In genomic region chr11:6465122-6465521, GRCm38 (mm10) we compare ENCODE assay signal across 8 mouse cellular contexts. TPM values are rescaled to one million over a fixed set of nuclear protein-coding genes. Genes with fewer than 3 reads are reported as not detected.
DNase-seq lines count a peak whose midpoint lies in the region; ATAC-seq and TF ChIP-seq lines count a peak whose summit lies in the region.

No protein-coding gene starts in this region.

- peak; percentile 50 for TF ChIP-seq RAD21 in CH12.LX (IDR thresholded peaks at IDR 0.05; ENCODE audit: low read depth, low read length)

- no peak overlapping the region for H3K9ac ChIP-seq in CH12.LX (ENCODE audit: insufficient read depth, low read depth)
- no peak overlapping the region for H3K9ac ChIP-seq in heart, postnatal 0 days (replicated peaks; ENCODE audit: low read depth, low read length)
- no peak overlapping the region for H3K9ac ChIP-seq in lung, embryonic 16.5 days (ENCODE audit: low read length)

- H3K9me3 ChIP-seq in CH12.LX (replicated peaks; ENCODE audit: low read length): no peaks in the 10 kb centered on the region
- no peaks in the 10 kb centered on the region for H3K9me3 ChIP-seq in heart, postnatal 0 days (replicated peaks; ENCODE audit: control insufficient read depth, low read length)
- H3K9me3 ChIP-seq in lung, embryonic 16.5 days (ENCODE audit: control insufficient read depth, low read length): no peaks in the 10 kb centered on the region

- H3K4me3 ChIP-seq in CH12.LX (replicated peaks in 1 of 3; ENCODE audit: low read depth in 2 of 3, low read length in 2 of 3, poor library complexity in 1 of 3): no peak overlapping the region
- no peak overlapping the region for H3K4me3 ChIP-seq in heart, postnatal 0 days (ENCODE audit: low read depth, low read length)
- H3K4me3 ChIP-seq in lung, embryonic 16.5 days (ENCODE audit: low read length): no peak overlapping the region

- no peak for TF ChIP-seq POLR2A in CH12.LX (IDR thresholded peaks at IDR 0.05; ENCODE audit: low read depth, low read length)

- H3K79me2 ChIP-seq in CH12.LX (replicated peaks; ENCODE audit: control insufficient read depth, extremely low read depth, insufficient read depth, poor library complexity, severe bottlenecking): peaks cover 16% of the 10 kb centered on the region

- WGBS in heart, postnatal 0 days: 25% methylated on average over 4 of the region's 4 CpGs
- WGBS in lung, embryonic 16.5 days: 20% methylated on average over 4 of the region's 4 CpGs

- peaks cover 0 to 57% of the 10 kb centered on the region in 2 experiments; a peak in 2 of 4 replicates for H3K4me1 ChIP-seq in CH12.LX (ENCODE audit: control insufficient read depth in 1 of 2, insufficient read depth in 2 of 2)
- peaks cover 7% of the 10 kb centered on the region for H3K4me1 ChIP-seq in heart, postnatal 0 days (ENCODE audit: control insufficient read depth, insufficient read depth)
- H3K4me1 ChIP-seq in lung, embryonic 16.5 days (replicated peaks; ENCODE audit: control insufficient read depth, insufficient read depth, low read length): peaks cover 9% of the 10 kb centered on the region

- H3K4me2 ChIP-seq in CH12.LX (ENCODE audit: insufficient read depth, low read depth, poor library complexity, severe bottlenecking): no peak overlapping the region
- no peak overlapping the region for H3K4me2 ChIP-seq in heart, postnatal 0 days (ENCODE audit: low read depth, low read length)
- H3K4me2 ChIP-seq in lung, embryonic 16.5 days (ENCODE audit: low read depth, low read length): no peak overlapping the region

- dilution Hi-C loops in CH12.LX (cut with MboI; ENCODE audit: extremely low pct_ligation_motif_present, extremely low pct_unique_long_range_greater_than_20kb, low sequenced_read_pairs): no loop called here

- no peak for TF ChIP-seq EP300 in CH12.LX (IDR thresholded peaks at IDR 0.05; ENCODE audit: low read length)
- TF ChIP-seq EP300 in heart, postnatal 0 days (IDR thresholded peaks at IDR 0.05; ENCODE audit: low read depth): no peak

- TF ChIP-seq CTCF in CH12.LX (conservative IDR thresholded peaks at IDR 0.05 in 1 of 2, IDR thresholded peaks at IDR 0.05 in 1 of 2; ENCODE audit: low read depth in 2 of 2, low read length in 2 of 2): peak in 1 of 2 experiments; percentile 62; a peak in 2 of 4 replicates
- peak; percentile 74 for TF ChIP-seq CTCF in heart, postnatal 0 days (IDR thresholded peaks at IDR 0.05; ENCODE audit: low read depth)

- no peaks in the 10 kb centered on the region for H3K27me3 ChIP-seq in CH12.LX (replicated peaks)
- no peaks in the 10 kb centered on the region for H3K27me3 ChIP-seq in heart, postnatal 0 days (ENCODE audit: control insufficient read depth, insufficient read depth, low read length)
- H3K27me3 ChIP-seq in lung, embryonic 16.5 days (ENCODE audit: control insufficient read depth, insufficient read depth, low read depth, low read length): no peaks in the 10 kb centered on the region

- H3K27ac ChIP-seq in CH12.LX (ENCODE audit: insufficient read depth, low read depth): no peak overlapping the region
- no peak overlapping the region for H3K27ac ChIP-seq in heart, postnatal 0 days (ENCODE audit: low read depth)
- no peak overlapping the region for H3K27ac ChIP-seq in lung, embryonic 16.5 days (ENCODE audit: low read length)

- H3K36me3 ChIP-seq in CH12.LX (replicated peaks in 1 of 2; ENCODE audit: control insufficient read depth in 1 of 2, insufficient read depth in 1 of 2, low read length in 1 of 2): peaks cover 10 to 45% of the 10 kb centered on the region in 2 experiments
- peaks cover 13% of the 10 kb centered on the region for H3K36me3 ChIP-seq in heart, postnatal 0 days (replicated peaks; ENCODE audit: control insufficient read depth, insufficient read depth, low read length)
- peaks cover 9% of the 10 kb centered on the region for H3K36me3 ChIP-seq in lung, embryonic 16.5 days (ENCODE audit: control insufficient read depth, insufficient read depth, low read length)

- peak; percentile 84 for ATAC-seq in activated CD4-positive, CD25-positive, alpha-beta regulatory T cell, adult 4 months
- peak; percentile 85 for ATAC-seq in common myeloid progenitor, adult 5-6 weeks (replicated peaks; ENCODE audit: low read depth, poor library complexity, severe bottlenecking)
- ATAC-seq in heart, postnatal 0 days (ENCODE audit: insufficient read depth, low read depth): no peak
- peak; percentile 43 for ATAC-seq in lung, embryonic 16.5 days (ENCODE audit: low read depth)

- in situ Hi-C loops in CH12.LX (cut with MboI; ENCODE audit: low pct_ligation_motif_present, low pct_unique_long_range_greater_than_20kb, low sequenced_read_pairs): loop anchor here (25.0 kb wide), 1 partner anchor 297 kb away; no protein-coding TSS in a partner anchor

- peak; percentile 72 for DNase-seq in CH12.LX (ENCODE audit: extremely low read depth)
- DNase-seq in heart, postnatal 0 days (ENCODE audit: low spot score): peak; percentile 86
- DNase-seq in kidney, postnatal 10 days: peak; percentile 79
- peak; percentile 45 for DNase-seq in ovary, postnatal 36 days (ENCODE audit: low spot score)
- peak; percentile 63 to 70 for DNase-seq in thymus, postnatal 36 days

TF ChIP-seq in CH12.LX, 34 proteins besides CTCF, POLR2A, EP300 and RAD21:
- no peak for TF ChIP-seq BHLHE40 (IDR thresholded peaks at IDR 0.05; ENCODE audit: low read depth, low read length)
- TF ChIP-seq SMC3 (IDR thresholded peaks at IDR 0.05; ENCODE audit: low read depth, low read length): peak; percentile 52

RNA-seq across cellular contexts. Expression of gene Purb, which starts 10.6 kb away (rescaled TPM):
- total RNA-seq in CH12.LX (2012; rRNA removed): 19.3 and 29.7 TPM in 2 replicates
- 45.2 and 50.5 TPM in 2 replicates for total RNA-seq in CH12.LX (2014; rRNA removed)
- polyA plus RNA-seq in CH12.LX (2012; ENCODE audit: insufficient read length, low read depth): 35.0 and 42.4 TPM in 2 replicates
- 10 to 100 TPM; 20.4 to 21.9 TPM for polyA plus RNA-seq in activated CD4-positive, CD25-positive, alpha-beta regulatory T cell, adult 4 months (2017; shearing (Covaris generic))
- 65.8 and 78.7 TPM in 2 replicates for total RNA-seq in common myeloid progenitor, adult 5-6 weeks (2017)
- 40.4 and 48.4 TPM in 2 replicates for total RNA-seq in heart, postnatal 0 days (2014; rRNA removed; ENCODE audit: low replicate concordance)
- polyA plus RNA-seq in heart, postnatal 0 days (2015; fragmentation: Nextera tagmentation; extraction: Ambion mirVana): 18.4 and 22.0 TPM in 2 replicates
- polyA plus RNA-seq in lung, embryonic 16.5 days (2015; fragmentation: Nextera tagmentation; extraction: Ambion mirVana): 31.2 and 32.6 TPM in 2 replicates

RNA-seq across cellular contexts. Expression of gene H2afv, which starts 20.9 kb away (rescaled TPM):
- total RNA-seq in CH12.LX (2012; rRNA removed) (51.4 and 73.2 TPM in 2 replicates), CH12.LX (2014; rRNA removed) (37.8 and 46.6 TPM in 2 replicates)
- polyA plus RNA-seq in CH12.LX (2012; ENCODE audit: insufficient read length, low read depth): 63.7 and 67.6 TPM in 2 replicates
- 100 to 1,000 TPM; 207 to 221 TPM for polyA plus RNA-seq in activated CD4-positive, CD25-positive, alpha-beta regulatory T cell, adult 4 months (2017; shearing (Covaris generic))
- total RNA-seq in common myeloid progenitor, adult 5-6 weeks (2017): 88.8 and 129 TPM in 2 replicates
- 106 and 157 TPM in 2 replicates for total RNA-seq in heart, postnatal 0 days (2014; rRNA removed; ENCODE audit: low replicate concordance)
- polyA plus RNA-seq in heart, postnatal 0 days (2015; fragmentation: Nextera tagmentation; extraction: Ambion mirVana): 213 and 232 TPM in 2 replicates
- 581 and 621 TPM in 2 replicates for polyA plus RNA-seq in lung, embryonic 16.5 days (2015; fragmentation: Nextera tagmentation; extraction: Ambion mirVana)

RNA-seq across cellular contexts. Expression of gene Ppia, which starts 49.9 kb away (rescaled TPM):
- total RNA-seq in CH12.LX (2012; rRNA removed) (8,867 and 10,240 TPM in 2 replicates), CH12.LX (2014; rRNA removed) (9,428 and 9,904 TPM in 2 replicates)
- 5,045 and 5,764 TPM in 2 replicates for polyA plus RNA-seq in CH12.LX (2012; ENCODE audit: insufficient read length, low read depth)
- 1,000 to 10,000 TPM; 2,979 to 3,385 TPM for polyA plus RNA-seq in activated CD4-positive, CD25-positive, alpha-beta regulatory T cell, adult 4 months (2017; shearing (Covaris generic))
- 2,015 and 2,091 TPM in 2 replicates for total RNA-seq in common myeloid progenitor, adult 5-6 weeks (2017)
- 2,268 and 2,353 TPM in 2 replicates for total RNA-seq in heart, postnatal 0 days (2014; rRNA removed; ENCODE audit: low replicate concordance)
- 3,654 and 3,756 TPM in 2 replicates for polyA plus RNA-seq in heart, postnatal 0 days (2015; fragmentation: Nextera tagmentation; extraction: Ambion mirVana)
- 5,388 and 5,620 TPM in 2 replicates for polyA plus RNA-seq in lung, embryonic 16.5 days (2015; fragmentation: Nextera tagmentation; extraction: Ambion mirVana)

RNA-seq across cellular contexts. Expression of gene Myo1g, which starts 55.6 kb away (rescaled TPM):
- total RNA-seq in CH12.LX (2012; rRNA removed) (279 and 335 TPM in 2 replicates), CH12.LX (2014; rRNA removed) (265 and 268 TPM in 2 replicates)
- polyA plus RNA-seq in CH12.LX (2012; ENCODE audit: insufficient read length, low read depth): 279 and 284 TPM in 2 replicates
- 100 to 1,000 TPM; 138 to 145 TPM for polyA plus RNA-seq in activated CD4-positive, CD25-positive, alpha-beta regulatory T cell, adult 4 months (2017; shearing (Covaris generic))
- total RNA-seq in common myeloid progenitor, adult 5-6 weeks (2017): 27.1 and 38.1 TPM in 2 replicates
- total RNA-seq in heart, postnatal 0 days (2014; rRNA removed; ENCODE audit: low replicate concordance): 0.65 and 1.6 TPM in 2 replicates
- polyA plus RNA-seq in heart, postnatal 0 days (2015; fragmentation: Nextera tagmentation; extraction: Ambion mirVana): 0.49 and 0.56 TPM in 2 replicates
- 3.8 and 5.0 TPM in 2 replicates for polyA plus RNA-seq in lung, embryonic 16.5 days (2015; fragmentation: Nextera tagmentation; extraction: Ambion mirVana)
